Mouse (Mus musculus): ENCODE results near the gene Mllt3.

DNA sequence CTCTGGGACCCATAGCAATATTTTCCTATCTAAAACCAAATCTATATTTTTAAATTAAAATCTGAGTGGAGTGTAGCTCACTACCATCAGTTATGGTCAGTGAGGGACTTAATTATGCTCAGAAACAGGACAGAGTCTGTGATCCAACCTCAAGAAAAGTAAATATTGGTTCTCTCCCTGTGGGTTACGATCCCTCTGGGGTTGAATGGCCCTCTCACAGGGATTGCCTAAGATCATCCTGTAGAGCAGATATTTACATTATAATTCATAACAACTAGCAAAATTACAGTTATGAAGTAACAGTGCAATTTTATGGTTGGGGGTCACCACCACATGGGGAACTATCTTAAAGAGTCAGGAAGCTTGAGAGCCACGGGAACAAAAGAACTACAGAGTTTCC lies 152.9 kb downstream of the Mllt3 start:
- TF ChIP-seq CTCF (IDR thresholded peaks at IDR 0.05; ENCODE audit: borderline replicate concordance, extremely low read depth, insufficient read depth, insufficient read length) (no peak), POLR2A (IDR thresholded peaks at IDR 0.05; ENCODE audit: borderline replicate concordance, extremely low read depth, insufficient read depth, insufficient read length, poor library complexity, severe bottlenecking) (no peak)
